Mouse (Mus musculus) liver, postnatal 0 days (tissue): ENCODE measurements around the gene Scgb1a1.

ENCODE experiments used
- CTCF ChIP-seq: sonication (generic); IDR thresholded peaks from 2 replicates; pipeline ENCODE4 v1.5.1; 2016; ENCODE audit warnings: antibody characterized with exemption, low read depth
- EP300 ChIP-seq: IDR thresholded peaks from 2 replicates; pipeline ENCODE4 v1.6.1; 2016; ENCODE audit warnings: antibody characterized with exemption, low read depth, mild to moderate bottlenecking

GRCm38 (mm10) chr19:9058331-9058884 lies 29.4 kb downstream of the Scgb1a1 start:
- no peak for TF ChIP-seq CTCF
- no peak for TF ChIP-seq EP300
